Mouse (Mus musculus) natural killer cell, adult 2 months (primary cell): Measurements from ENCODE around the gene Kif26a.

Source experiments
- DNase-seq, 2 experiments: peaks; one replicate each; pipeline ENCODE4 v3.0.0; 2022; ENCODE audit warnings: low spot score in 2 of 2

Gene Kif26a

GRCm38 (mm10) chr12:112145875-112146651 is at the start of gene Kif26a:
Kif26a (plus strand) TSS chr12:112146208.
- peak; percentile 13 to 42 for DNase-seq

- no peak for DNase-seq
Observed at GRCm38 (mm10) chr12:112096733-112097117, 49.3 kb upstream of the Kif26a start.

GRCm38 (mm10) chr12:112100106-112100505 is 45.9 kb upstream of the Kif26a start:
- no peak for DNase-seq

- DNase-seq = no peak
Observed at GRCm38 (mm10) chr12:112101045-112101444, 45.0 kb upstream of the Kif26a start.

GRCm38 (mm10) chr12:112103179-112103578 is 42.8 kb upstream of the Kif26a start:
- DNase-seq = no peak

GRCm38 (mm10) chr12:112104890-112105289 is 41.1 kb upstream of the Kif26a start:
- no peak for DNase-seq

- no peak for DNase-seq
Observed at GRCm38 (mm10) chr12:112106541-112106971, 39.5 kb upstream of the Kif26a start, which contains the start of gene Aspg. Aspg (plus strand) TSS chr12:112106679.

- DNase-seq = no peak
Observed at GRCm38 (mm10) chr12:112107685-112108084, 38.3 kb upstream of the Kif26a start.

GRCm38 (mm10) chr12:112108696-112109445 is 37.1 kb upstream of the Kif26a start:
- no peak for DNase-seq

GRCm38 (mm10) chr12:112109701-112110100 is 36.3 kb upstream of the Kif26a start:
- DNase-seq = no peak

GRCm38 (mm10) chr12:112111323-112111722 is 34.7 kb upstream of the Kif26a start:
- DNase-seq = no peak

- no peak for DNase-seq
Observed at GRCm38 (mm10) chr12:112112235-112112634, 33.8 kb upstream of the Kif26a start.

- DNase-seq = no peak
Observed at GRCm38 (mm10) chr12:112112686-112113396, 33.2 kb upstream of the Kif26a start.

- peak; percentile 49 to 68 for DNase-seq
Observed at GRCm38 (mm10) chr12:112113710-112114109, 32.3 kb upstream of the Kif26a start.

- no peak for DNase-seq
Observed at GRCm38 (mm10) chr12:112117006-112117405, 29.0 kb upstream of the Kif26a start.

- no peak for DNase-seq
Observed at GRCm38 (mm10) chr12:112117649-112118048, 28.4 kb upstream of the Kif26a start.

GRCm38 (mm10) chr12:112121188-112121587 is 24.8 kb upstream of the Kif26a start:
- DNase-seq = no peak

- peak in 1 of 2 experiments; percentile 31 for DNase-seq
Observed at GRCm38 (mm10) chr12:112125903-112126302, 20.1 kb upstream of the Kif26a start.

- no peak for DNase-seq
Observed at GRCm38 (mm10) chr12:112126931-112127635, 18.9 kb upstream of the Kif26a start.

GRCm38 (mm10) chr12:112128526-112128925 is 17.5 kb upstream of the Kif26a start:
- no peak for DNase-seq

- DNase-seq = no peak
Observed at GRCm38 (mm10) chr12:112129300-112129856, 16.6 kb upstream of the Kif26a start.
